In genomic region chr10:86296111-86296510, GRCm38 (mm10) we compare ENCODE assay signal across 8 mouse cellular contexts. TPM values are rescaled to one million over a fixed set of nuclear protein-coding genes. Genes with fewer than 3 reads are reported as not detected.
DNase-seq lines count a peak whose midpoint lies in the region; ATAC-seq and TF ChIP-seq lines count a peak whose summit lies in the region.

No protein-coding gene starts in this region.

- H3K4me1 ChIP-seq in hindbrain, embryonic 10.5 days (replicated peaks), result peaks cover 36% of the 10 kb centered on the region
- H3K4me1 ChIP-seq in lung, postnatal 0 days (ENCODE audit: insufficient read depth, low read depth, low read length), result peaks cover 3% of the 10 kb centered on the region; the same call in 1 of the 2 replicates

- H3K9ac ChIP-seq in lung, postnatal 0 days (replicated peaks; ENCODE audit: low read depth), result no peak overlapping the region

- no peaks in the 10 kb centered on the region for H3K36me3 ChIP-seq in hindbrain, embryonic 10.5 days
- no peaks in the 10 kb centered on the region for H3K36me3 ChIP-seq in lung, postnatal 0 days (ENCODE audit: insufficient read depth, low read length)

- peak; percentile 99 for TF ChIP-seq CTCF in lung, postnatal 0 days (IDR thresholded peaks at IDR 0.05)

- 0 out of 2 replicates have a peak, but pooled peaks have one; percentile 38 for TF ChIP-seq EP300 in lung, postnatal 0 days (IDR thresholded peaks at IDR 0.05)

- WGBS in hindbrain, embryonic 10.5 days, result 5% methylated on average over 14 of the region's 14 CpGs
- 5% methylated on average over 14 of the region's 14 CpGs for WGBS in lung, postnatal 0 days

- peak overlapping the region; percentile 42 for H3K4me3 ChIP-seq in hindbrain, embryonic 10.5 days
- H3K4me3 ChIP-seq in lung, postnatal 0 days (ENCODE audit: low read depth, low read length), result no peak overlapping the region

- H3K27me3 ChIP-seq in hindbrain, embryonic 10.5 days (ENCODE audit: insufficient read depth, poor library complexity, severe bottlenecking), result peaks cover 35% of the 10 kb centered on the region
- H3K27me3 ChIP-seq in lung, postnatal 0 days (replicated peaks; ENCODE audit: insufficient read depth, low read length), result no peaks in the 10 kb centered on the region

- ATAC-seq in frontal cortex, adult (ENCODE audit: low TSS enrichment), result peak; percentile 93
- peak; percentile 59 for ATAC-seq in lung, postnatal 0 days

- H3K27ac ChIP-seq in hindbrain, embryonic 10.5 days, result peak overlapping the region; percentile 77
- H3K27ac ChIP-seq in lung, postnatal 0 days (ENCODE audit: low read length), result no peak overlapping the region

- peak; percentile 48 for DNase-seq in MN1 (ENCODE audit: low spot score)
- DNase-seq in cerebellum, adult 8-10 months, result peak; percentile 66
- peak; percentile 83 for DNase-seq in hindbrain, embryonic 10.5 days (ENCODE audit: low spot score)
- DNase-seq in layer of hippocampus, postnatal 10 days (ENCODE audit: low spot score in 2 of 2), result peak; percentile 86 to 89
- DNase-seq in lung, postnatal 0 days (ENCODE audit: low spot score), result peak; percentile 91
- DNase-seq in retina, adult 2 months (ENCODE audit: low read depth, low spot score), result peak; percentile 23
- peak; percentile 75 for DNase-seq in thymus, postnatal 4 days

- H3K4me2 ChIP-seq in lung, postnatal 0 days (replicated peaks; ENCODE audit: low read depth, low read length), result no peak overlapping the region; the same call in 1 of the 2 replicates

- no peaks in the 10 kb centered on the region for H3K9me3 ChIP-seq in hindbrain, embryonic 10.5 days
- H3K9me3 ChIP-seq in lung, postnatal 0 days (ENCODE audit: low read length), result no peaks in the 10 kb centered on the region

RNA-seq across cellular contexts. Expression of gene Timp3, which starts 4.1 kb away (rescaled TPM):
- 24.8 and 31.4 TPM in 2 replicates for polyA plus RNA-seq in hindbrain, embryonic 10.5 days (2016; fragmentation: Nextera tagmentation; extraction: Ambion mirVana)
- 10 to 100 TPM; 54.9 to 59.8 TPM for total RNA-seq in layer of hippocampus, postnatal 10 days (2021)
- 207 and 208 TPM in 2 replicates for polyA plus RNA-seq in lung, postnatal 0 days (2015; fragmentation: Nextera tagmentation; extraction: Ambion mirVana)

Comparison
In these comparisons a context has a peak if more than half of its experiments do, and no peak if none do; other contexts are left out.
1. DNase-seq: peak in every context shown above with its lines; median percentile 91 in lung, postnatal 0 days; 88 in layer of hippocampus, postnatal 10 days; 83 in hindbrain, embryonic 10.5 days; 75 in thymus, postnatal 4 days; 66 in cerebellum, adult 8-10 months; 48 in MN1; 23 in retina, adult 2 months.